Mouse (Mus musculus): ENCODE measurements around the gene Hsd3b7. TPM values are rescaled to one million over a fixed set of nuclear protein-coding genes. Genes with fewer than 3 reads are reported as not detected.

The Hsd3b7 gene
- polyA plus RNA-seq, 1 experiment, result 12.7 TPM

DNA sequence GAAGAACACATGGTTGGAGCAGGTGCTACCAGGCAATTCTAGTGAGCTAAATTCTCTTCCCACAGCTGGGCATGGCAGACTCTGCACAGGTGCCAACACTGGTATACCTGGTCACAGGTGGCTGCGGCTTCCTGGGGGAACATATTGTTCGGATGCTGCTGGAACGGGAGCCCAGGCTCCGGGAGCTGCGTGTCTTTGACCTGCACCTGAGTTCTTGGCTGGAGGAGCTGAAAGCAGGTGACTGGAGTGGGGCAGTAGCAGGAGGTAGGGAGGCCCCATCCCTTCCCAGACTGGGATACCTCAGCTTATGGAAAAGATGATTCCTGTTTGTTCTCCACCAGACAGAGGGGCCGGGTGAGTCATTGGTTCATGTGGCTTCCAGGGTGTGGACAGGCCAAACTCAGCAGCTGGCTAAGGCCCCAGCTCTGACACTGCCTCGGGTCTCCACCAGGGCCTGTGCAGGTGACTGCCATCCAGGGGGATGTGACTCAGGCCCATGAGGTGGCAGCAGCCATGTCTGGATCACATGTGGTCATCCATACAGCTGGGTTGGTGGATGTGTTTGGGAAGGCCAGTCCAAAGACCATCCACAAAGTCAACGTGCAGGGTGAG lies 712 bp downstream of the Hsd3b7 start:
- TF ChIP-seq GATA1 (IDR thresholded peaks at IDR 0.05; ENCODE audit: low read length), result no peak

DNA sequence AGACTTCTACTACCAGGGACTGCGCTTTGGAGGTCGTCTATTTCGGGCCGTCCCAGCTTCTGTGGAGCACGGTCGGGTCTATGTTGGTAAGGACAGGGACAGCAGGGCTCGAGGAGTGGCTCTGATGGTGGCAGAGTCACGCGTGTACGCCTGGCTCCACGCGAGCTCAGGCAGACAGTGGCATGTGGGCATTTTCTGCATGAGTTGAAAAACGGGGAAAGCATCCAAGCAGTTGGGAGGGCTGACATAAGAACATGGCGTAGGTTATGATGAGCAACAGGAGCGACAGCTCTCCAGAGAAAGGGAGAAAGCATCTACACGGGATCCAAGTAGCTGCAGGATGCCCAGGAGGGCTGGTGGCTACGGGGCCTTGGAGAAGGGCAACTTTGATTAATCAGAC lies 1.9 kb downstream of the Hsd3b7 start:
- TF ChIP-seq GATA1 (IDR thresholded peaks at IDR 0.05; ENCODE audit: low read length), result no peak

DNA sequence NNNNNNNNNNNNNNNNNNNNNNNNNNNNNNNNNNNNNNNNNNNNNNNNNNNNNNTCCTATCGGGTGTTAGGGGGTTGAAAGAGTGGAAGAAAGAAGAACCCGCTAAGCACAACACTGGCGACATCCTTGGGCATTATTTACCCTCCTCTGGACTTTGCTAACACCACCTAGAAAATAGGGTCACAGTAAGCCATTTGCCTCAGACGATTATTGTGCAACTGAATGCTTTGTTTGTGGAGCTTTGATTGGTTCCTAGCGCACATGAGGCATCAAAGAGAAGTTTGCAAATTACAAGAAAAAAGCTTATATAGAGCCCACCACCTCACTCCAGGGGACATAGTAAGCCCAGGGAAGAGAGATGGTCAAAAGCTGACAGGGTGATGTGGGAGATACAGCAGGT lies 8.4 kb downstream of the Hsd3b7 start:
- no peak for TF ChIP-seq GATA1 (IDR thresholded peaks at IDR 0.05; ENCODE audit: low read length)

DNA sequence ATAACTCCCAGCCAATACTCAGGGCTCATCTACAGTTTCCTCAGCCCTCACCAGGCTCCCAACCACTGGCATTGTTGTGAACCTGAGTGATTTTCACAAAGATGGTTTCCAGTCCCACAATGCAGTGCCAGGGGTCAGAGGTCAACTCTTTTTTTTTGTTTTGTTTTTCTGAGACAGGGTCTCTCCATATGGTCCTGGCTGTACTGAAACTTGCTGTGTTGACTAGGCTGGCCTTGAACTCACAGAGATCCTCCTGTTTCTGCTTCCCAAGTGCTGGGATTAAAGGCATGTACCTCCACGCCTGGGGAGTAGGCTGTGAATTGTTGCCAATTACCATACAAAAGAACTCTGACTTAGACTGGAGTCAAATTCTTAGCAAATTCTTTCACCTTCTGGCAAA lies 9.4 kb downstream of the Hsd3b7 start:
- TF ChIP-seq GATA1 (IDR thresholded peaks at IDR 0.05; ENCODE audit: low read length), result no peak

DNA sequence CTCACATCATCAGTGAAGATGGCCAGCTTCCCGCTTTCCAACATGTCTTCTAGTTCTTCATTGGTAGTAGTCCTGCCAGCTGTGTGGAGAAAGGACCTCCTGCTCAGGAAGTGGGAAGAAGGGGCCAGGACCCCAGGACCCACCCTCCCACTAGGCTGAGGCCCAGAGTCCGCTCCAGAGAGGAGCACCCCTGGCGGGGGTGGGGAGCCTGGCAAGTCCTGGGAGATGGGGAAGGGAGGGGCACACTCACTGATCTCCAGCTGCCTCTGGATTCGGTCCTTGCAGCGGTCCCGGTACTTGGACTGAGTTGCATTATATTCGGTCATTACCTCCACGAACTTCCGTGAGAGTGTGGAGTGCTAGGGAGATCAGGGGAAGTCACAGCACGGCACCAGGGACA lies 10.2 kb downstream of the Hsd3b7 start:
- TF ChIP-seq GATA1 (IDR thresholded peaks at IDR 0.05; ENCODE audit: low read length), result no peak

DNA sequence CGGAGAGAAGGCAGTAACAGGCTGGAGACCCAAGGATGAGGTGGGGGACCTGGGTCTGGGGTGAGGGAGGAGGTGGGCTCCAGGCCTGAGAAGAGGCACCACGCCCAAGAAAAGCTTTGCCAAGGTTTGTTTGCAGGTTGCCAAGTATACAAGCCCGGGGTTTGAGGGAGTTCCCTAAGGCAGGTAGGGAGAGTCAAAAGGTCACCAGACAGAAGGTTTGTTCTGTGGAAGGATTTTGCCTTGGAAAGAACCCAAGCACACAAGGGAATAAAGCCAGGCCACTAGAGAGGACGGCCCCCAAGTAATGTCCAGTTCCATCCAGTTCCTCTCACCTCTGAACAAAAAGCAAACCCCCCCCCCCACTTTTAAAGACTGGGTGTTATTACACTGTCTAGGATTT lies 10.8 kb downstream of the Hsd3b7 start:
- TF ChIP-seq GATA1 (IDR thresholded peaks at IDR 0.05; ENCODE audit: low read length), result no peak

DNA sequence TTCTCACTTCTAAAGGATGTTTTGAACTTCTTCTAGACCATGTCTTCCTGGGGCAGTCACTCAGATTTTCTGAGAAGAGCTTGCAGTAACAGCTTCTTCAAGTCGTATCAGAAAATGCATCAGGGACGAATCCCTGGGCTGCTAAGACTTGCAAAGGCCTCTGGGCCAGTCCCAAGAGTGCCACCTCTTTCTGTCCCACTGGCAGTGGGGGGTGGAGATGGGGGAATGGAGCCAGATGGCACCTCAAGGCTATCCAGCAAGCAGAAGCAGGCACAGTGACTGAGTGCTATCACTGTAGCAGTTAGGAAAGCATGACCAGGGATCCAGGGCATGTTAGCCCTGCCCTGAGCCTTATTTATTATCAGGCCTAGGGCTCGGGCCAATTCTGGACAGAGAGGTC lies 11.9 kb downstream of the Hsd3b7 start:
- no peak for TF ChIP-seq GATA1 (IDR thresholded peaks at IDR 0.05; ENCODE audit: low read length)

DNA sequence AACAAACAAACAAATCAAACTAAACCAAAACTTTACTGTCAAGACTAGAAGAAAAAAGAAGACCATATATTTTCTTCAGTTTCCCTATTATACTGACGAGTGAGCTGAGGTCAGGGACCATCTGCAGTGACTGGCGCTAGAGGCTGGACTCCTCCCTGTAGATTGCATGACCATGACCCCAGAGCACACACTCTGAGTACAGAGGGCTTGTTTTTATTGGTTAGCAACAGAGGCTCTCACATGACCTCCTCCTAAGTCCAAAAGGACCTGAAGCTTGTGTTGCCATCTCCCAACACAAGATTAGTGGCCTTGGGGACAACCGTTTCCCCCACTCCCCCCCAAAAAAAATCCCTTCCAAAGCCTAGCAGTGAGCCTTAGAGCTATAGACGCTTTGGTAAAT lies 13.4 kb downstream of the Hsd3b7 start:
- TF ChIP-seq GATA1 (IDR thresholded peaks at IDR 0.05; ENCODE audit: low read length), result no peak

DNA sequence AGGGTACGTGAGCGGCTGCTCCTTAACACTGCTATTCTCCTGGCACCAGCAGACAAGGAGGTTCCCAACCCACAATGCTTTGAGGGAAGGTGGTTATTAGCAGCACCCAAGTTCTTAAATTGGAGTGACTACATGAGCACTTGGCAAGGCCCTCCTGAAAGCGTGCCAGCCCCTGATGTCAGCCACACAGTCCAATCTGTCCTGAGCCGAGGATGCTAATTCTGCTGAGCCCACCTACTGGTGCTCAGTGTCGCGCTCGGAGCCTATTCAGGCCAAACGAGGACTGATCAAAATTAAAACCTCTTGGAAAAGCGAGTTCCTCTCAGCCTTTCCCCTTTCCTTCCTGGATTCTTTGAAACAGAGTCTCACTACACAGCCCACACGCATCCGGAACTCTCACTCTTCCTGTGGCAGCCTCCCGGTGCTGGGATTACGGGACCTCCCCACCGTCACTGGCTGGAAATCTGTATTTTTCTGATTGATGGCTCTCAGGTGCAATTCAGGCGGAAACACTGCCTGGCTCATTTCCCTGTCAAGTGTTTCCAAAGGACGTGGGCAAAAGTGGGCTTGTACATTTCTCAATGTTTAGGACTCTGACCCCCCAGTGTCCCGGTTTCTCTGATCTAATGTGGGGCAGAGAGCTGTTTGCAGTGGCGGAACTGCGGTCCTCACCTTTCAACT lies 14.0 kb downstream of the Hsd3b7 start:
- TF ChIP-seq GATA1 (IDR thresholded peaks at IDR 0.05; ENCODE audit: low read length), result no peak

DNA sequence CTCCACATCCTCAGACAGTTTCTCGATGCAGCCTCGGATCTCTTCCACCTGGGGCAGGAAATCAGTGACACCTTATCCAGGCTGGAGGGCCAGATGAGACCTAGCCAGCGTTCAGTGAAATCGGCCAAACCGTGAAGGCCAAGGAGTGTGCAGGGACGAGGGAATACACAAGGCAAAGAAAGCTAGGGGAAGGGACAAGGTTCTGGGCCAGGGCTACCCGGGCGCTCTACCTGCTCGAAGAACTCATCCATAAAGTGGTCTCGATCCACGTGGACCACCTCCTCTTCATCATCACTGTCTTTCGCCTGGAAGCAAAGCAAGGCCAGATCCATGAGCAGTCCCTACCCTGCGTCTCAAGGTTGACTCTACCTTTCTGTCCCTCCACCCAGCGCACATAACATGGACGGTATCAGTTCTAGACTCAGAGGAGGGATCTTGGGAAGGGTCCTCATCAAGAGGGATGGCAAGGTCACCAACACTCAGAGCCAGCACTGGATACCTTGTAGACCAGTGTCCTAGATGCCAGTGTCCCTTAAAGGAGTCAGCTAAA lies 14.8 kb downstream of the Hsd3b7 start:
- TF ChIP-seq GATA1 (IDR thresholded peaks at IDR 0.05; ENCODE audit: low read length), result no peak

DNA sequence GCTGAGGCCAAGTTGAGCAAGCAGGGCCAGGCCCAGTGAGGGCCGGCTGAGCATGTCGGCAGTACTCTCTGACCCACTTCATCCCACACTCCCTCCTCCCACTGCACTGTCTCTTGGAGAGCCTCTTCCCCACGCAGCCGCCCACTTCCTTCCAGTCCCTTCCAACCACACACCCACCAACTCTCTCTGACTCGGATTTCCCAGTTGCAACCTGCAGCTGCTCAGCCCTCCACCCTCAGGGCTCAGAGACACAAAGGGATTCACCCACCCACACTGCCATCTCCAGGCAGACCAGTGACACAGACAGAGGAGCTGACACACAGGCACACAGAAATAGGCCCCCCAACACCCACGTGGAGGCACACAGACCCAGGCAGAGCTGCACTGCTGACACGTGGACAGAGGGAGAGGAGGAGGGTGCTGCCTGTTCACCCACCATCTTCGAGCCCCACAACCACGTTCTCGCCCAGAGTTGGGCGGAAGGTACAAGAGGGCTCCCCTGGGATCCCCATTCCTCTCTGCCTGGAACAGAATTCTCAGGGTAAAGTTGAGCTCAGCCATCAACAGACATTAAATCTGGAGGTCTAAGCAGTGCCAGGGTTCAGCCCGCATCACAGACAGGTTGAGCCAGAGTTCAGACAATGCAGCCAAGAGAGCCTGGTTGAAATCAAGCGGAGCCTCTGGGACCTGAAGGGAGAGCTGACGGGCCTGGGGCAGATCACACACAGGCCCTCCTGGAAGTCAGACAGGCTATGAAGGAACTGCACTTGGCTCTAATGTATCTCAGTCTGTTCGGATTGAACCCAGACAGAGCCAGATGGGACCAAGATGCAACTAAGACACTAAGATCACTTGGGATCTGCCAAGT lies 15.8 kb downstream of the Hsd3b7 start:
- no peak for TF ChIP-seq GATA1 (IDR thresholded peaks at IDR 0.05; ENCODE audit: low read length)

DNA sequence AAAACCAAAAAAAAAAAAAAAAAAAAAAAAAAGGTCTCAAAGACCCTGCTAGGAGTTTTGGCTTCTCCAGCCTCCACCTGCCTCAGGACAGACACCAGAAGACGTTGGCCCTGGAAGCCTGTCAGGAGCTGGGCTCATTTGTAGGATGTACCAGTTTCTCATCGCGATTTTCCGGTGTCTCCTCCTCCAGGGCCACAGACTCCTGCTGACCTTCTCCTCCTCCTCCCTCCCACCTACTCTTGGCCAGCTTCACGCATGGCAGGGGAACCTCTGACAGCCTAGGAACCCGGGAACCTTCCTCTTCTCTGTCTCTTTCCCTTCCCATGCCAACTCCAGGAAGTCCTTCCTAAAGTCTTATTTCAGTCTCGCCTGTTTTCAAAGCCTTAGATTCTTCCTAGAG lies 16.6 kb downstream of the Hsd3b7 start:
- TF ChIP-seq GATA1 (IDR thresholded peaks at IDR 0.05; ENCODE audit: low read length), result no peak

DNA sequence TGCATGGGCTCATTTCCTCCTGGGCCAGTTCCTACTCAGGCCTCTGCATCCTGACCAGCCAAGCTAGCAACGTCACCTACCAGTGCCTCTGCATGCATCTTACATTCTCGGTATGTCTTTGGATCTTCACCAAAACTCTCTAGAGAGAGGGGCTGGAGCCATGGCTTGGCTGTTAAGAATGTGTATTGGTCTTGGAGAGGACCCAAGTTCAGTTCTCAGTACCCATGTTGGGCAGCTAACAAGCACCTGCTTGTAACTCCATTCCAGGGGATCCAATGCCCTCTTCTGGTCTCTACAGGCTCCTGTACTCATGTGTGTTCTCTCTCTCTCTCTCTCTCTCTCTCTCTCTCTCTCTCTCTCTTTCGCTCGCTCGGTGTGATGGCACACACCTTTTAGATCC lies 17.4 kb downstream of the Hsd3b7 start:
- TF ChIP-seq GATA1 (IDR thresholded peaks at IDR 0.05; ENCODE audit: low read length), result no peak

DNA sequence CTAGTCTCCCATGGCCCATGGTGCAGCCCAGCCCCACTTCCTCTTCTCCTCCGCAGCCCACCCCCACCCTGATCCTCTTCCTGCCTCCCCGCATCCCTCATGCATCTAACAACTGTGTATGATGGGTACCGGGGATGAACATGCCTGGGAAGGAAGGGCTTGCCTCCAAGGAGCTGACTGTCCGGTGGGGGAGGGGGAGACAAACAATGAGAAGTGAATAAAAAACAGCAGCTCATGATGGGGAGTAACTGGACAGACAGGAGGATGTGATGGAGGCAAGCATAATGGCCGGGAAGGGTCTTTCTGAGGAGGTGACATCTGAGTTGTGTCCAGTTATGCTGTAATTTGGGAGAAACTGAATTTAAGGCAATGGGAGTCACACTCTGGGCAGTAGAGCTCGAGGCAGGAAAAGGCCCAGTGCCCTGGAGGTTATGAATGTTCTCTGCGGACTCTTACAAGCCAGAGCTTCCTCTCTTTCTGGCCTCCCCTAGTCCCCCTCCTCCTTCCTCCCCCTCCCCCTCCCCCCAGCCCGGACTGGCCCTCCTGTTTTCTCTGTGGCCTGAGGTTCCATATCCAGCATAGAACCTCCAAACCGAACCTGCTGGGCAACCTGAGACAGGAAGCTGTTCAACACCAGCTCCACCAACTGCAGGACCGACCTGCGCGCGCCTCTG lies 20.6 kb downstream of the Hsd3b7 start:
- no peak for TF ChIP-seq GATA1 (IDR thresholded peaks at IDR 0.05; ENCODE audit: low read length)

DNA sequence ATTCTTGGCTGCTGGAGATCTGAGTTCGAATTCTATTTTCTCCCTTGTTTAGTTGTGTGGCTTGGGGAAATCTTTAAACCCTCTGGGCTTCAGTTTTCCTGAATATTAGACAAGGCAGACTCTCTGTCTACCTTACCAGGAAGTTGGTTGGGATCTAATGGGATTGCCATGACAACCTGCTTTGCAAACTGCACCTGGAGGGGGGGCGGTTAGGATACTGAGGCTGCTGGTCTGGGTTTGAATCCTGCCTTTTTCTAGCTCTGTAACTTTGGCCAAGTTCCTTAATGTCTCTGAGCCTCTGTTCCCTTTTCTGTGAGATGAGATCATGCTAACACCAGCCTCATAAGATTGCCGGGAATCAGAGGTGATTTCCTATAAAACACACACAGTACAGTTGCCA lies 22.1 kb downstream of the Hsd3b7 start:
- no peak for TF ChIP-seq GATA1 (IDR thresholded peaks at IDR 0.05; ENCODE audit: low read length)

Measured in G1E-ER4 (cell line).